Mouse (Mus musculus) heart, embryonic 16.5 days (tissue): ENCODE results near the gene Dpep2nb. TPM values are rescaled to one million over a fixed set of nuclear protein-coding genes. Genes with fewer than 3 reads are reported as not detected.
"Not testable (repeated sequence)": the region's sequence is repeated elsewhere in the genome, so short reads cannot be mapped to it uniquely, and the experiment has no call there.

Experiments
- ATAC-seq: fragments of 200-750 bp; cut with Nextera tagmentation; replicated peaks from 2 replicates; pipeline ENCODE4 v1.8.0; 2017; ENCODE audit warnings: moderate number of reproducible peaks; ENCODE audit not compliant: insufficient read depth, low FRiP score; ENCODE audit errors: extremely low read depth
- H3K27ac ChIP-seq: fragments of 300-500 bp; sonication (generic); 2 replicates; pipeline ENCODE4 v1.5.1; 2014; ENCODE audit warnings: mild to moderate bottlenecking, low read length, control low read depth, moderate library complexity
- H3K27me3 ChIP-seq: fragments of 300-500 bp; sonication (generic); 2 replicates; pipeline ENCODE4 v1.6.1; 2014; ENCODE audit warnings: low read length, mixed read lengths; ENCODE audit not compliant: control insufficient read depth, insufficient read depth
- H3K36me3 ChIP-seq: fragments of 300-500 bp; sonication (generic); 2 replicates; pipeline ENCODE4 v1.6.1; 2014; ENCODE audit not compliant: control insufficient read depth, insufficient read depth
- H3K4me1 ChIP-seq: fragments of 300-500 bp; sonication (generic); 2 replicates; pipeline ENCODE4 v1.6.1; 2014; ENCODE audit warnings: low read length, mixed read lengths; ENCODE audit not compliant: control insufficient read depth, insufficient read depth
- H3K4me2 ChIP-seq: fragments of 300-500 bp; sonication (generic); 2 replicates; pipeline ENCODE4 v1.6.1; 2014; ENCODE audit warnings: low read depth, mild to moderate bottlenecking, control low read depth, low read length
- H3K4me3 ChIP-seq: fragments of 300-500 bp; sonication (generic); 2 replicates; pipeline ENCODE4 v1.5.1; 2014; ENCODE audit warnings: mild to moderate bottlenecking, control low read depth, low read length
- H3K9ac ChIP-seq: fragments of 300-500 bp; sonication (generic); 2 replicates; pipeline ENCODE4 v1.6.1; 2014; ENCODE audit warnings: low read length, control low read depth
- H3K9me3 ChIP-seq: fragments of 300-500 bp; sonication (generic); replicated peaks from 2 replicates; pipeline ENCODE4 v1.6.1; 2016; ENCODE audit warnings: low read length; ENCODE audit not compliant: control insufficient read depth
- WGBS: fragments of 180-500 bp; shearing (Covaris S2); extraction: QIAGEN DNeasy Blood & Tissue Kit; methylation state at CpG from one replicate; pipeline ENCODE4 v1.1.7; 2014; 5-methylcytosine and 5-hydroxymethylcytosine counted together
- polyA plus RNA-seq: library from polyadenylated mRNA; unstranded; fragments of >200 nt; fragmentation: Nextera tagmentation; extraction: Ambion mirVana; gene quantifications from 2 replicates; pipeline ENCODE4 v1.2.1, GENCODE M21; 2015

Dpep2nb gene
- polyA plus RNA-seq, 1 experiment from 2014 or later, result 0.13 TPM

DNA sequence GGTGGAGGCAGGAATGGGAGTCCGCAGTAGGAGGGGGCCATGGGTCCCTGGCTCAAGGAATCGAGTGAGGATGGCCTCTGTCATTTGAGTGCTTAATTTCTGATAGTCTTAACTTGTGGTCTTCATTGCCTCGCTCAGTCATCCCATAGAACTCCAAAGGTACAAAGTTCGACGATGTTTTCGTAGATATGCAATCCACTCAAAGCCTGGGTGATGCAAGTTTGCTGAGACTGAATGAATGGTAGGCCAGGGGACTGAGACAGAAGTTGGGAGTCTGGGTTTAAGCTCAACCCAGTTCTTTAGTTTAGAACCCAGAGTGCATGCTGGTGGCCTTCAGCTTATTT, 5.8 kb upstream of the Dpep2nb start, which contains the start of gene Ddx28:
Gene Ddx28 (minus strand): TSS at position 240 of the 344 bp plus-strand sequence.
- Histone ChIP-seq H3K4me3 (peak within 1 kb of the TSS; percentile 93), H3K9me3 (no peaks in the 10 kb centered on the region), H3K9ac (peak within 1 kb of the TSS; percentile 94), H3K4me2 (peak within 1 kb of the TSS; percentile 99), H3K27ac (peak within 1 kb of the TSS; percentile 66; the same call in 1 of the 2 replicates), H3K27me3 (no peaks in the 10 kb centered on the region), H3K4me1 (peaks cover 14% of the 10 kb centered on the region), H3K36me3 (no peaks in the 10 kb centered on the region)
- no peak for ATAC-seq
- under 1% methylated on average over 6 of the region's 6 CpGs for WGBS

DNA sequence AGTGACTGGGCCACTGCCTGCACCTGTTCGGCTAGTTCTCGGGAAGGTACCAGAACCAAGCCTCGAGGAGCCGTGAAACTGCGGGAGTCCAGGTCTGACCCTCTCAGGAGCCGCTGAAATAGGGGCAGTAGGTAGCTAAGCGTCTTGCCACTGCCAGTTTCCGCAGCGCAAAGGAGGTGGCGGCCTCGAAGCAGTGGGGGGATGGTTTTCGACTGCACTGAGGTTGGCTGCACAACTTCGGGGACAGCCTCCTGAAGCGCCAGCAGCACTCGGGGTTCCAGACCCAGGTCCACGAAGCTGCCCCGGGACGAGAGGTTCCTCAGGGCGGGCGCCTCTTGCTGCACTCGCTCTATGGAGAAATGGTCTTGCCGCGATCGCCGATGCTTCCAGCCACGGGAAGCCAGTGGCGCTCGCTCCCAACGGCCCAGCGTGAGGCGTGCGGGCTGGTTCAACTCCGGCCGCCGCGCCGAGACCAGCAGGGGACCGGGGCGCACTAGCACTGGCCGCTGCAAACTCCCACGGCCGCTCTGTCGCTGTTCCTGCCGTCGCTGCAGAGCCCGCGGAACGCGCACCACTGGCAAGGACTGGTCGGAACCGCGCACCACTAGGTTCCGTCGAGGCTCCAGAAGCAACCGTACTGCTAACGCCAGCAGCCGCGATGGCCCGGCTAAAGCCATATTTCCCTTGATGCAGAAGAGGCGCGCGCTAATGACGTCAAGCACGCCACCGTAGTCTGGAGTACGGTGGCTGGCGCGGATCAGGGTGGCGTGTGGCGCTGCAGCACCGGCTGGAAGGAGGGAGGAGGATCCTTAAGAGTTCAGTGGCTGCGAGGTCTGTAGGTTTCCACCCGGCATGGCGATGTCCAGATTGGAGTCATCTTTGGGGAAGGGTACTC, 5.2 kb upstream of the Dpep2nb start:
- H3K36me3 ChIP-seq, result no peaks in the 10 kb centered on the region
- H3K27me3 ChIP-seq, result no peaks in the 10 kb centered on the region
- H3K4me1 ChIP-seq, result peaks cover 14% of the 10 kb centered on the region
- peak overlapping the region; percentile 93 for H3K4me3 ChIP-seq
- 2% methylated on average over 70 of the region's 74 CpGs for WGBS
- ATAC-seq, result peak; percentile 88
- H3K4me2 ChIP-seq, result peak overlapping the region; percentile 99
- peak overlapping the region; percentile 94 for H3K9ac ChIP-seq
- H3K27ac ChIP-seq, result peak overlapping the region; percentile 66; the same call in 1 of the 2 replicates
- H3K9me3 ChIP-seq, result no peaks in the 10 kb centered on the region

DNA sequence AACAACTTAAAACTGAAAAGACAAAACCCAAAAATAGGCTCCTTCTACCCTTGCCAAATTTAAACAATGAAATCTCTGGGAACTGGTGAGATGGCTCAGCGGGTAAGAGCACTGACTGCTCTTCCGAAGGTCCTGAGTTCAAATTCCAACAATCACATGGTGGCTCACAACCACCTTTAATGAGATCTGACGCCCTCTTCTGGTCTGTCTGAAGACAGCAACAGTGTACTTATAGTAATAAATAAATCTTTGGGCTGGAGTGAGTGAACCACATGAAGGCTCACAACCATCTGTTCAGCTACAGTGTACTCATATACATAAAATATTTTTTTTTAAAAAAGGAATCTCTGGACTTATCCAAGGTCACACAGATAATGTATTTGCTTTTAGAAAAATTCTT, 2.1 kb upstream of the Dpep2nb start:
- ATAC-seq, result not testable (repeated sequence)

DNA sequence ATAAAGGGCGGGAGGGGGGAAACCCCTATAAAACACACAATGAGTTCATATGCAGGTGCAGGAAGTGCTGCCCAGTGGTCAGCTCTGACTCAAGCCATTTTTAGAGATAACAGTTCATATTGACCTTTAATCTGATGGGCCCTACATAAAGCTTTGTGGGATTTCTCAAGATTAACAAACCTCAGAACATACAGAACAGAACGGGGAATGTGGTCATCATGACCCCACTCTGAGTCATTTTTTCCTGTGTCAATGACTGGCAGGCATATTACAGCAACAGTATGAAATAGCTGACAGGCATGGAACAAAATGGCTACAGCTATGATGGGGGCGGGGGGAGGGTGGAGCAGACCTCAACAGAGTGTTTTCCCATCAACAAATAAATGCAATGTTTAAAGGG, 1.4 kb upstream of the Dpep2nb start:
- H3K27ac ChIP-seq, result no peak overlapping the region
- H3K36me3 ChIP-seq, result no peaks in the 10 kb centered on the region
- no peaks in the 10 kb centered on the region for H3K9me3 ChIP-seq
- WGBS, result 64% methylated on average over 3 of the region's 3 CpGs
- no peak overlapping the region for H3K4me3 ChIP-seq
- H3K4me1 ChIP-seq, result peaks cover 14% of the 10 kb centered on the region
- no peak overlapping the region for H3K9ac ChIP-seq
- ATAC-seq, result no peak
- no peaks in the 10 kb centered on the region for H3K27me3 ChIP-seq
- no peak overlapping the region for H3K4me2 ChIP-seq

More for the DNA sequence above, 2.1 kb upstream of the Dpep2nb start:
- H3K4me3 ChIP-seq, H3K9me3 ChIP-seq, H3K4me2 ChIP-seq, H3K36me3 ChIP-seq, H3K27me3 ChIP-seq, H3K27ac ChIP-seq, H3K9ac ChIP-seq: not testable (repeated sequence)
- WGBS, result 58% methylated on average over 3 of the region's 3 CpGs
- H3K4me1 ChIP-seq, result peaks cover 14% of the 10 kb centered on the region

DNA sequence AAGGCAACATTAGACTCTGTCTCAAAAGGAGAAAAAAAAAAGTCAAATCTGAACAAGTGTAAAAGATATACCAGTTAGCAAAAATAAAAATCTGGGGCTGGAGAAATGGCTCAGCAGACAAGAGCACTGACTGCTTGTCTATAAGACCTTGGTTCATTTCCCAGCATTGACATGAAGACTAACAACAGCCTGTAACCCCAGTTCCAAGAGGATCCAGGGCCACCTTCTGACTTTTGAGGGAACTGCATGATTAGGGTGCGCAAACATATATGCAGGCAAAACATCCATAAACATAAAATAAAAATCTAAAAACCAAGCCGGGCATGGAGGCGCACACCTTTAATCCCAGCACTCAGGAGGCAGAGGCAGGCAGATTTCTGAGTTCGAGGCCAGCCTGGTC, 638 bp upstream of the Dpep2nb start:
- peaks cover 9% of the 10 kb centered on the region for H3K4me1 ChIP-seq
- no peaks in the 10 kb centered on the region for H3K36me3 ChIP-seq
- no peak overlapping the region for H3K4me3 ChIP-seq
- no peaks in the 10 kb centered on the region for H3K27me3 ChIP-seq
- H3K9me3 ChIP-seq, result no peaks in the 10 kb centered on the region
- ATAC-seq, result no peak
- no peak overlapping the region for H3K9ac ChIP-seq
- no peak overlapping the region for H3K27ac ChIP-seq
- 83% methylated on average over 4 of the region's 4 CpGs for whole genome bisulfite sequencing
- no peak overlapping the region for H3K4me2 ChIP-seq

DNA sequence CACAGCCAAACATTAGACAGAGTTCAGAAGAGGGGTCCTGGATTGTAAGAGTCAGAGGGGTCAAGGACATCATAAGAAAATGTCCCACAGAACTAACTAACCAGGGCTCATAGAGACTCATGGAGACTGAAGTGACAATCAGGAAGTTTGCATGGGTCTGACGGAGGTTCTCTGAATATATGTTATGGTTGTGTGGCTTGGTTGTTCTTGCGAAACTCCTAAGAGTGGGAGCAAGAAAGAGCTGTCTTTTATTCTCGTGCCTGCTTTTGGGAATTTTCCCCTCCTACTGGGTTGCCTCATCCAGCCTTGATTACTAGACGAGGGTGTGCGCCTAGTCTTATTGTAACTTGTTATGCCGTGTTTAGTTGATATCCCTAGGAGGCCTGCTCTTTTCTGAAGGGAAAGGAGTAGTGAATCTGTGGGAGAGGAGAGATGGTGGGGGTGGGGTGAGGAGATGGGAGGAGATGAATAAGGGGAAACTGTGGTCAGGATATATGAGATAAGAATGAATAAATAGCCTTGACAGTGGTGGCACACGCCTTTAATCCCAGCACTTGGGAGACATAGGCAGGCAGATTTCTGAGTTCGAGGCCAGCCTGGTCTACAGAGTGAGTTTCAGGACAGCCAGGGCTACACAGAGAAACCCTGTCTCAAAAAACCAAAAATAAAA, 1.1 kb downstream of the Dpep2nb start:
- WGBS, result 64% methylated on average over 8 of the region's 8 CpGs
- ATAC-seq, result no peak

DNA sequence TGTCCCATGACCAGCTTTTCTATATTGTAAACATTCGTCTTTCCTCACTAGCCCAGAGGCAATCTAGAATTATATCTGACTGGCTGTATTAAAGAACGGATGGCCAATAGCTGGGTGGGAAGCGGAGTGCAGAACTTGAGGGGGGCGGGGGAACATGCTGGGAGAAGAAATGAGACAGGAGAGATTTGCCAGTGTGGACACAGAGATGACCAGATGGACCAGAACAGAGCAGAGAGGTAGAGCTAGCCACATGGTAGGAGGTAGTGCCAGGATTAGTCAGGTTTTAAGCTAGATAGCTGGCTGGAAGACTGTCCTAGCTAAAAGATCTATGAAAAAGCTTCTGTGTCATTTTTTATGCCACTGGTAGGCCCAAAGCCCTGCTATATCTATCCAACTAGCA, 3.9 kb downstream of the Dpep2nb start:
- H3K27ac ChIP-seq, result no peak overlapping the region
- H3K27me3 ChIP-seq, result no peaks in the 10 kb centered on the region
- H3K4me1 ChIP-seq, result no peaks in the 10 kb centered on the region
- H3K9ac ChIP-seq, result no peak overlapping the region
- WGBS, result 77% methylated on average over 4 of the region's 4 CpGs
- H3K36me3 ChIP-seq, result no peaks in the 10 kb centered on the region
- ATAC-seq, result no peak
- no peaks in the 10 kb centered on the region for H3K9me3 ChIP-seq
- H3K4me3 ChIP-seq, result no peak overlapping the region
- no peak overlapping the region for H3K4me2 ChIP-seq

More for the DNA sequence above, 1.1 kb downstream of the Dpep2nb start:
- Histone ChIP-seq H3K27me3 (no peaks in the 10 kb centered on the region), H3K9ac (no peak overlapping the region), H3K9me3 (no peaks in the 10 kb centered on the region), H3K4me2 (no peak overlapping the region), H3K4me3 (no peak overlapping the region), H3K36me3 (no peaks in the 10 kb centered on the region), H3K27ac (no peak overlapping the region), H3K4me1 (no peaks in the 10 kb centered on the region)

DNA sequence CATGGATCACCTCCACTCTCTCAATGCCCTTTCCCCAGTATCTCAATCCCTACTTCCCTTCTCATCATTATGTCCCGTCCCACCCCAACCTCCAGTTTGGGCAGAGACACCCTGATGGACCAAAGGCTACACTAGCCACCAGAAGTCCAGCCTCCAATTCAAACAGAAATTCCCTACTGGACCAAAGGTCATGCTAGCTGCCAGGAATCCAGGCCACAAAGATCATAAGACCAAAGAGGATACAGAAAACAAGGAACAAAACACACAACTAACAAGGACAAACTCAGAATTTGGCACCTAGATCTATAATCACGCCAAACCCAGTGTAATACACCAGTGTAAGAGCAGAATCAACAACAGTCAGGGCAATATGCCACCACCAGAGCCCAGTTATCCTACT, 6.8 kb downstream of the Dpep2nb start:
- 72% methylated on average over 2 of the region's 2 CpGs for WGBS
- H3K36me3 ChIP-seq, result no peaks in the 10 kb centered on the region
- H3K4me1 ChIP-seq, result no peaks in the 10 kb centered on the region
- no peak overlapping the region for H3K27ac ChIP-seq
- H3K4me2 ChIP-seq, result no peak overlapping the region
- no peak overlapping the region for H3K4me3 ChIP-seq
- H3K9me3 ChIP-seq, result no peaks in the 10 kb centered on the region
- H3K9ac ChIP-seq, result no peak overlapping the region
- H3K27me3 ChIP-seq, result no peaks in the 10 kb centered on the region
- ATAC-seq, result no peak

DNA sequence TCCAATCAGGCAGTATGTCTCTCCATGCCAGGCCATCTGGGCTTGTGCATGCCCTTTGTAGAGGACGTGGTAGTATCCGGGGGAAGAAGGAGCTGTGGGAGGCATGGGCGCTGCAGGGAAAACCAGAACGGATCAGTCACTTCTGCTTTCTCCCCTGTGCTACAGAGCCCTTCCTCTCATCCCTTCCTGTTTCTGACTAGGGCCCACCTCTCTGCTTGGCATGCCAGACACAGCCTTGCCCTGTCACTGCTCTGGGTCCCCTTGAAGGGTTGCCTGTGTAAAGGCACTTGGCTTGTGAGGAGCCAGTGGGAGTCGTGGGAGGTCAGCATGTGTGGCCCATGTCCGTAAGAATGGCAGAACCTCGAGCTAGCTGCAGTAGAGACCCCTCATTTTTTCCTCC, 9.4 kb downstream of the Dpep2nb start:
- Histone ChIP-seq H3K4me1 (no peaks in the 10 kb centered on the region), H3K9me3 (no peaks in the 10 kb centered on the region), H3K27ac (no peak overlapping the region), H3K36me3 (no peaks in the 10 kb centered on the region), H3K27me3 (no peaks in the 10 kb centered on the region), H3K9ac (no peak overlapping the region), H3K4me3 (no peak overlapping the region), H3K4me2 (no peak overlapping the region)
- no peak for ATAC-seq
- WGBS, result 64% methylated on average over 7 of the region's 7 CpGs
